Mouse (Mus musculus) cerebellum, postnatal 14 days (tissue): ENCODE data around the gene Ncapg2.

Experiments used
- DNase-seq, 2 experiments: peaks; one replicate each; pipeline ENCODE4 v3.0.0; 2021; ENCODE audit warnings: mixed read lengths in 2 of 2

The Ncapg2 gene

GRCm38 (mm10) chr12:116405045-116405835, at the start of gene Ncapg2:
Ncapg2 (plus strand) TSS chr12:116405402.
- DNase-seq, result peak; percentile 98 to 99

DNA sequence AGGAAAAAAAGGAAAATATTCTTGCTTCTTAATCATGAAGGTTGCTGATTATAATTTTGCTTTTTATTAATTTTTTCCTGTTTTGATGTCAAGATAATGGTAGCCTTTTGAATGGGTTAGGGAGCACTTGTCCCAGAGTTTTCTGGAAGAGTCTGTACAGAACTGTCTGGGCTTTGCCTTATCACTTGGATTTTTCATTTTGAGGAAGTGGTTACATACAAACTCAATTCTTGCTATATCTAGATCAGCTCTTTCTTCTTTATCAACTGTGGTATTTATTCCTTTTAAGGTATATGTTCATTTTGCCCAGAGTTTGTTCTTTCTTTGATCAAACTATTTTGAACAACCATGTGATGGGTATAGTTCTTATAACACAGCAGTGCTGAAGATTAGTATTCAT, 43.1 kb upstream of the Ncapg2 start:
- no peak for DNase-seq

DNA sequence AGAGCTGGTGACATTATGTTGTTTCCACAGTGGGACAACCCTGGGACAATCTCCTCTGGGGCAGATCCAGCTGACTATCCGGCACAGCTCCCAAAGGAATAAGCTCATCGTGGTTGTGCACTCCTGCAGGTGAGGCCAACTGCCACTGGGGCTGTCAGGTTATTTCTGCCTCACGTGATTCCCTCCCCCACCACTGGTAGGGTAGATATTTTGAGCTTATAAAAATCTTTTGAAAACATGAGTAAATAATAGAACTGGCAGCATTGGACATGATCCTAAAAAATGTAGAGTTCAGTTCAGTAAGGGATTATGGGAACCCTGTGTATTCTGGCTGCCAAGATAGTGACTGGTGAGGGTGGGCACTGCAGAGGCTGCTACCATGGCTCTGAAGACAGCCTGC, 38.3 kb upstream of the Ncapg2 start:
- DNase-seq, result no peak

DNA sequence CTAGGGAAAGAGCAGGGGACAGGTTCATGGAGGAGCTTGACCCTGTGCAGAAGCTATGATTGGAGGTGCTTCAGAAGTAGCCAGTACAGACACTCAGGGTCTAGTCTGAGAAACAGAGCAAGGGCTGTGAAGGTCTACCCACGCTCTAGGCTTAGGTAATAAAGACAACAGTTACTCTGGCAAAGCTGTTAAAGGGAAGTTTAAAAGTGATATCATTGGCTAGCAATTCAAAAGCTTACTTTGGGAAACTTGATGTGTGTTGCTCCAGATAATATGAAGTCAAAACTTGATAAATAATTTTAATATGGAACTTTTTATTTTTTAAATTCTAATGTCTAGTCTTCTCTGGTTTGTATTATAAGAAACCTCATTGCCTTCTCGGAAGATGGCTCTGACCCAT, 37.9 kb upstream of the Ncapg2 start:
- no peak for DNase-seq

GRCm38 (mm10) chr12:116368857-116369256, 36.3 kb upstream of the Ncapg2 start:
- DNase-seq, result no peak

- peak; percentile 17 to 69 for DNase-seq
These were observed 22.1 kb upstream of the Ncapg2 start for GRCm38 (mm10) chr12:116383101-116383500.

DNA sequence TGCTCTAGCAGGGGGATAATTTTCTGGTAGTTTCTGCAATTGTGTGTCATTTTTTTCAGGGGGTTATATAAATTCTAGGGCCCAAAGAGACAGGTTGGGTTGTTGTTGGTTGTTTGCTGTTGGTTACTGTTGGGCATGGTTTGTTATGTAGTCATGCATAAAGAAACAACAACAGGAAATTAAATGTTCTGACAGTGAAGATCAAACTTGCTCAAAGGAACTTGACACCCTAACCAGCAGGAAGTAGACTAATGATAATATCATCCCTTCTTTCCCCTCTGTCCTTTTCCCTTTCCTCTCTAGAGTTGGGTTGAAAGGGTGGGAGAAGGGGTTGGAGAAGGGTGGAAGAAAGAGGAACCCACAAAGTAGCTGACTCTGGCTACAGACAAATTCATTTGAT, 21.2 kb upstream of the Ncapg2 start:
- no peak for DNase-seq

- DNase-seq, result no peak
These were observed 18.4 kb upstream of the Ncapg2 start for GRCm38 (mm10) chr12:116386802-116387201.

GRCm38 (mm10) chr12:116389868-116390267, 15.3 kb upstream of the Ncapg2 start:
- no peak for DNase-seq

- DNase-seq, result no peak
These were observed 10.9 kb upstream of the Ncapg2 start for GRCm38 (mm10) chr12:116394327-116394726.

DNA sequence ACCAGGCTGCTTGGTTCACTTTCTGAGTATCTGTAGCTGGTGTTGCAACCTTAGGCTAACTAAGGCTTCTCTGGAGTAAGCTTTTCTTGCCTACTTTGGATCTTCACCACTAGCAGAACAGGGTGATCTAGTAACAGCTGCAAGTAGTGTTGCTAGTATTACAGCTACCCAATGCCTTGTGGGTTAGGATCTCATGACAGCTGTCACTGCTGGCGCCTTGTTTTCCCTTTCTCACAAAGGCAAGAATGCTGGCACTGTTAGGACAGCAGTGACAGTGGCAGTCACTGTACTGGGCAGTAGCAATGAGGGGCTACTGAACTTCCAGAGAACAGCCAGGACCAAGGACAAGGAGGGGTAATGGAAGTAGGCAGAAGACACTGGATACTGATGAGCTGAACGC, 9.9 kb upstream of the Ncapg2 start:
- DNase-seq, result no peak

- no peak for DNase-seq
These were observed 9.0 kb upstream of the Ncapg2 start for GRCm38 (mm10) chr12:116396072-116396695.

- peak; percentile 22 to 36 for DNase-seq
These were observed 1.1 kb upstream of the Ncapg2 start for GRCm38 (mm10) chr12:116404012-116404679.

- no peak for DNase-seq
These were observed 594 bp downstream of the Ncapg2 start for GRCm38 (mm10) chr12:116405836-116406155.

GRCm38 (mm10) chr12:116407883-116408282, 2.7 kb downstream of the Ncapg2 start:
- DNase-seq, result no peak

- no peak for DNase-seq
These were observed 9.7 kb downstream of the Ncapg2 start for GRCm38 (mm10) chr12:116414941-116415340.

GRCm38 (mm10) chr12:116416514-116416913, 11.3 kb downstream of the Ncapg2 start:
- no peak for DNase-seq

DNA sequence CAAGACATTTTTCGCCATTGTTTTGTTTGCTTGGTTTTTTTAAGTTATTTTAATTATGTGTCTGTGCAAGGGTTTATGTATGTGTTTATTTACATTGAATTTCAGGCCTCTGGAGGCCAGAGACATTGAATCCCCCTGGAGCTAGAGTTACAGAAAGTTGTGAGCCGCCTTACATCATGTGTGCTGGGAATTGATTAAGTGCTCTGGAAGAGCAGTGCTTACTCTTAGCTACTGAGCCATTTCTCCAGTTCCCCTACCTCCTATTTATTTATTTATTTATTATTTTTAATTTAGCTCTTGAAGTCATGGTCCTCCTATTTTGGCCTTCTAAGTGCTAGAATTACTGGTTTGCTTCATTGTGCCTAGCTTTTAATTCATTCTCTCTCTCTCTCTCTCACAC, 16.5 kb downstream of the Ncapg2 start:
- DNase-seq, result no peak

- DNase-seq, result no peak
These were observed 20.2 kb downstream of the Ncapg2 start for GRCm38 (mm10) chr12:116425392-116425791.

DNA sequence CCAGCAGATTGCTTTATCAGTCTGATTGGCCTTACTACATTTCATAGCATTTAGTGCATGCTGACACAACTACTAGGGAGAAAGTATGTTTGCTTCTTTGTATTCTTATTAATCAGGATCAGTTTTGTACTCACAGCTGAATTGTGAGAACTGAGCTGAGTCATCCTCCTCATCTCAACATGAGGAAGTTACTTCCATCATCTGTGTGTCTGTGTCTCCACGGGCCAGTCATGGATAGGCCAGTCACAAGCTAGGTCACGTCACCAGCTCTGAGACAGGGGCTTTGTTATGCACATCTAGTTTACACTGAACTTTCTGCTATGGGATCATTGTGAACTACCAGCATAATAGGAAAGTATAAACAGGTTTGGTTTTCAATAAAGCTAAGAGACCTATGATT, 28.5 kb downstream of the Ncapg2 start:
- no peak for DNase-seq

DNA sequence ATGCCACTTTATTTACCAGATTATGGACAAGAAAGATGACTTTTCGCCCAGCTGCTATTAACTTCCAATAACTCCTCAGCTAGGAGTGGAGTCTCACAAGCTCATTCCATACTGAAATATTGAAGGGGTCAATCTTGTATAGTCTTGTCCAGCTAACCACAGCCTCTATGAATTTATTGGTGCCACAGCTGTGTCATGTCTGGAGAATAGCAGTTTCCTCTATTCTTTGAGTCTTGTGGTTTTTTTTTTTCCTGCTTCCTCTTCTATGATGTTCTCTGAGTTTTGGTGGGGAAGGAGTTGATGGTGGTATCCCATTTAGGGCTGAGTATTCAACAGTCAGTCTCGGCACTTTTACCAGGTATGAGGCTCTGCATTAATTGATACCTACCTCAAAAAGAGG, 30.0 kb downstream of the Ncapg2 start:
- no peak for DNase-seq

- DNase-seq, result no peak
These were observed 30.9 kb downstream of the Ncapg2 start for GRCm38 (mm10) chr12:116436125-116436524.

DNA sequence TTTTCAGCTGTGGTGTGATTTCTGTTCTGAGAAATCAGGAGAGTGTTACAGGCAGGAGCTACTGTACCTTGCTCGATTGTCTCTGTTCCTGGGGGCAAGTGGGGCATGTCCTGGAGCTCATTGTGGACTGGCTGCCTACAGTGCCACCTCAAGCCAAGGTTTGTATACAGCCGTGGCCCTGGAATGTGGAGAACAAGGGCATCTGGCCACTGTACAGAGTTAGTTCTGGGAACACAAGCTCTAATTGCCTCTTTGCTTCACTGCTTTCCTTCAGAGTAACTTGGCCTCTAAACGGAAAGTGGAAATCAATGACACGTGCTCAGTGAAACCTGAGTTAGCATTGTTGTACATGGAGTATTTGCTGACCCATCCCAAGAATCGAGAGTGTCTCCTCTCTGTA, 33.4 kb downstream of the Ncapg2 start:
- DNase-seq, result no peak

- no peak for DNase-seq
These were observed 37.0 kb downstream of the Ncapg2 start for GRCm38 (mm10) chr12:116442184-116442583.
